Mouse (Mus musculus): ENCODE data around the gene Intu. TPM values are rescaled to one million over a fixed set of nuclear protein-coding genes. Genes with fewer than 3 reads are reported as not detected.

Intu gene
- polyA plus RNA-seq, 1 experiment from 2014 or later, result 0.60 TPM

DNA sequence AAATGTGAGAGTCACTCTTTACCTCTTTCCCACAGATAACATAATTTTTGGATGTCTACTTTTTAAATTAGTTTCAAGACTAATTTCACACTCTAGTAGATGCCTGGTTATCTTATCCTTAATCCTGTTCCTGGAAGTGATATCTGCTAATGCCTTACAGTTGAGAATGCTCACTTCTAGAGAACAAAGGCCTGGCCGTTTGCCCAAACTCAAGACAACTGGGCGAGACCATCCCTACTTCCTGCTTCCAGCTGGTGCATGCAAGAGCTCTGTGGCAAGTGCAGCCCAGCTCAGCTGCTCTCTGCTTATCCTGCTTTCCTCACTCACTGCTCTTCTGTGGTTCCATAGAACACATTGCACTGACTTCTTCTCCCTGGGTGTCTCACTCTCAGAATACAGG is 163.4 kb downstream of the Intu start:
- ATAC-seq (peak; percentile 44; the same call in 1 of the 2 replicates), DNase-seq (peak; percentile 48)
- TF ChIP-seq EP300 (IDR thresholded peaks at IDR 0.05; ENCODE audit: low read depth), result peak; percentile 39; the same call in 1 of the 2 replicates
- TF ChIP-seq CTCF (IDR thresholded peaks at IDR 0.05; ENCODE audit: low read depth), result no peak

GRCm38 (mm10) chr3:40695162-40695561 is 164.1 kb downstream of the Intu start:
- ATAC-seq, result no peak
- H3K36me3 ChIP-seq (replicated peaks; ENCODE audit: insufficient read depth, low read length), result no peaks in the 10 kb centered on the region
- no peak overlapping the region for H3K4me2 ChIP-seq (ENCODE audit: low read depth, low read length)

More for the DNA sequence above, 163.4 kb downstream of the Intu start:
- no peaks in the 10 kb centered on the region for H3K9me3 ChIP-seq (ENCODE audit: low read length)
- no peaks in the 10 kb centered on the region for H3K36me3 ChIP-seq (replicated peaks; ENCODE audit: insufficient read depth, low read length)
- peaks cover 6% of the 10 kb centered on the region for H3K4me1 ChIP-seq (ENCODE audit: insufficient read depth)
- 25% methylated on average over 2 of the region's 2 CpGs for WGBS (ENCODE audit: insufficient replicate concordance)
- no peaks in the 10 kb centered on the region for H3K27me3 ChIP-seq (ENCODE audit: insufficient read depth, low read length)
- no peak overlapping the region for H3K4me2 ChIP-seq (ENCODE audit: low read depth, low read length)
- H3K27ac ChIP-seq (ENCODE audit: low read depth), result no peak overlapping the region
- H3K9ac ChIP-seq (replicated peaks), result no peak overlapping the region
- H3K4me3 ChIP-seq (ENCODE audit: low read depth, low read length), result no peak overlapping the region

DNA sequence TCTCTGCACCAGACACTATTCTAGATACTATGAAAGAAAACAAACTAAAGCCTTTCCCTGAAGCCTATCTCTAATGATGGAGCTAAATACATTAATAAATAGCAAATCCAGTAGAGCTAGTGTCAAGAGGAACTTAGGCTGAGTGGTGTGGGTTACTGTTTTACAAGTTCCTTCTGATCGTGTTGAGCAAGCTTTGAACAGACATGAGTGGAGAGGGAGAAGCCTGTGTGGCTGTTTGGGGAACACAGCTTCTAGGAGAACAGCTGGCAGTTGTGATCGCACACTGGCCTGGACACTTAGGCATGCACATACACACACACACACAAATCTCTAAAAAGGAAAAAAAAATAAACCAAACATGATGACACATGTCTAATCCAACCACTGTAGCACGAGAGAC is 167.7 kb downstream of the Intu start:
- H3K4me3 ChIP-seq (ENCODE audit: low read depth, low read length), result no peak overlapping the region
- no peak overlapping the region for H3K9ac ChIP-seq (replicated peaks)
- no peak overlapping the region for H3K27ac ChIP-seq (ENCODE audit: low read depth)
- TF ChIP-seq CTCF (IDR thresholded peaks at IDR 0.05; ENCODE audit: low read depth) (no peak), EP300 (IDR thresholded peaks at IDR 0.05; ENCODE audit: low read depth) (no peak)
- no peak for DNase-seq
- H3K4me2 ChIP-seq (ENCODE audit: low read depth, low read length), result no peak overlapping the region
- no peaks in the 10 kb centered on the region for H3K36me3 ChIP-seq (replicated peaks; ENCODE audit: insufficient read depth, low read length)
- no peak for ATAC-seq
- 57% methylated on average over 3 of the region's 3 CpGs for WGBS (ENCODE audit: insufficient replicate concordance)
- H3K9me3 ChIP-seq (ENCODE audit: low read length), result no peaks in the 10 kb centered on the region
- peaks cover 6% of the 10 kb centered on the region for H3K4me1 ChIP-seq (ENCODE audit: insufficient read depth)
- H3K27me3 ChIP-seq (ENCODE audit: insufficient read depth, low read length), result no peaks in the 10 kb centered on the region

More at GRCm38 (mm10) chr3:40695162-40695561, 164.1 kb downstream of the Intu start:
- Histone ChIP-seq H3K27me3 (ENCODE audit: insufficient read depth, low read length) (no peaks in the 10 kb centered on the region), H3K27ac (ENCODE audit: low read depth) (no peak overlapping the region), H3K9me3 (ENCODE audit: low read length) (no peaks in the 10 kb centered on the region), H3K9ac (replicated peaks) (no peak overlapping the region), H3K4me3 (ENCODE audit: low read depth, low read length) (no peak overlapping the region), H3K4me1 (ENCODE audit: insufficient read depth) (peaks cover 6% of the 10 kb centered on the region)
- no peak for TF ChIP-seq EP300 (IDR thresholded peaks at IDR 0.05; ENCODE audit: low read depth)
- no peak for TF ChIP-seq CTCF (IDR thresholded peaks at IDR 0.05; ENCODE audit: low read depth)
- DNase-seq, result no peak
- 84% methylated on average over 2 of the region's 2 CpGs for WGBS (ENCODE audit: insufficient replicate concordance)

GRCm38 (mm10) chr3:40704816-40705430 is 173.8 kb downstream of the Intu start:
- no peaks in the 10 kb centered on the region for H3K9me3 ChIP-seq (ENCODE audit: low read length)
- H3K4me2 ChIP-seq (ENCODE audit: low read depth, low read length), result no peak overlapping the region
- no peaks in the 10 kb centered on the region for H3K27me3 ChIP-seq (ENCODE audit: insufficient read depth, low read length)
- peak; percentile 77 for DNase-seq
- peaks cover 9% of the 10 kb centered on the region for H3K4me1 ChIP-seq (ENCODE audit: insufficient read depth)
- TF ChIP-seq EP300 (IDR thresholded peaks at IDR 0.05; ENCODE audit: low read depth) (no peak; the same call in 1 of the 2 replicates), CTCF (IDR thresholded peaks at IDR 0.05; ENCODE audit: low read depth) (0 out of 2 replicates have a peak, but pooled peaks have one; percentile 10)
- H3K9ac ChIP-seq (replicated peaks), result 0 out of 2 replicates have a peak overlapping the region, but pooled peaks have one; percentile 16
- 37% methylated on average over 5 of the region's 5 CpGs for WGBS (ENCODE audit: insufficient replicate concordance)
- H3K27ac ChIP-seq (ENCODE audit: low read depth), result peak overlapping the region; percentile 75
- no peaks in the 10 kb centered on the region for H3K36me3 ChIP-seq (replicated peaks; ENCODE audit: insufficient read depth, low read length)
- ATAC-seq, result peak; percentile 100
- H3K4me3 ChIP-seq (ENCODE audit: low read depth, low read length), result no peak overlapping the region

DNA sequence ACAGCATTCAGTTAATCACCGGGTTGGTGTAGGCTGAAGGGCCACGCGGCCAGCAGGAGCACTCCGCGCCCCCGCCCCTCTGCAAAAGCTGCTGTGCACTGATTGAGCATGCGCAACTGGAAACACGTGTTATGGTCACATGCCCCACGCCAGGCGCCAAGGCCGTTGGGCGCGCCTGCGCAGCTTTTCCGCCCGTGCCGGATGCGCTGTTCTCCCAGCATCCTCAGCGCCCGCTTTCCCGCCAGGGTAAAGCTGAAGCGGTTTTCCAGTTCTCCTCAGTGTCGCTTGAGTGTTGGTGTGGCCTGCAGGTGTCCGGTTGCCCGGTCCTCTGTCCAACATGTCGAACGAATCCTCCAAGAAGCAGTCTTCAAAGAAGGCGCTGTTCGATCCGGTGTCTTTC is 177.6 kb downstream of the Intu start, which contains the start of gene Slc25a31:
Gene Slc25a31, plus strand, starts transcription at position 201 of the 400 bp plus-strand sequence.
- no peaks in the 10 kb centered on the region for H3K36me3 ChIP-seq (replicated peaks; ENCODE audit: insufficient read depth, low read length)
- H3K4me1 ChIP-seq (ENCODE audit: insufficient read depth), result peaks cover 11% of the 10 kb centered on the region
- no peak for DNase-seq
- no peaks in the 10 kb centered on the region for H3K27me3 ChIP-seq (ENCODE audit: insufficient read depth, low read length)
- no peak within 1 kb of the TSS for H3K4me3 ChIP-seq (ENCODE audit: low read depth, low read length)
- no peak within 1 kb of the TSS for H3K4me2 ChIP-seq (ENCODE audit: low read depth, low read length)
- 93% methylated on average over 30 of the region's 30 CpGs for WGBS (ENCODE audit: insufficient replicate concordance)
- TF ChIP-seq EP300 (IDR thresholded peaks at IDR 0.05; ENCODE audit: low read depth) (no peak), CTCF (IDR thresholded peaks at IDR 0.05; ENCODE audit: low read depth) (no peak)
- no peak within 1 kb of the TSS for H3K9ac ChIP-seq (replicated peaks)
- no peak for ATAC-seq
- no peak within 1 kb of the TSS for H3K27ac ChIP-seq (ENCODE audit: low read depth)
- no peaks in the 10 kb centered on the region for H3K9me3 ChIP-seq (ENCODE audit: low read length)

DNA sequence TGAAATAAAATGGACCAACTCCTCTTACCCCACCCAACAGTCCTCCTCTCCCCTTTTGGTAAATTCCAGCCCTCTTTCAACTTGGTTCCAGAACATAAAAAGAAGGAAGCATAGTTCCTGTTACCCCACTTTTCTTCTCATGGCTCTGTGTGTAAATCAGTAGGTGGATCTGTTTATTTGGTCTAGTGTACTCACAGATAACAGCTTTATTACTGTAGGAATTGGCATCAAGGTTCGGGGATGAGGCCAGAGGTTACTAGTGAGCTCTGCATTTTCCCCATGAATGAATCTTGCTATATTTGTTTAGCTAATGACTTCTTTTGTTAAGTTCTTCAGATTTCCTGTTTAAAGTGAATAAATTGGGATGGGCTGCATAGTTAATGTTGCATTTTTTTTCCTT is 185.0 kb downstream of the Intu start:
- Histone ChIP-seq H3K36me3 (replicated peaks; ENCODE audit: insufficient read depth, low read length) (no peaks in the 10 kb centered on the region), H3K9ac (replicated peaks) (no peak overlapping the region), H3K27ac (ENCODE audit: low read depth) (no peak overlapping the region), H3K9me3 (ENCODE audit: low read length) (no peaks in the 10 kb centered on the region), H3K4me2 (ENCODE audit: low read depth, low read length) (no peak overlapping the region), H3K4me3 (ENCODE audit: low read depth, low read length) (no peak overlapping the region), H3K4me1 (ENCODE audit: insufficient read depth) (no peaks in the 10 kb centered on the region), H3K27me3 (ENCODE audit: insufficient read depth, low read length) (no peaks in the 10 kb centered on the region)
- WGBS (ENCODE audit: insufficient replicate concordance), result 31% methylated on average over 1 of the region's 1 CpGs
- ATAC-seq (no peak), DNase-seq (no peak)
- TF ChIP-seq CTCF (IDR thresholded peaks at IDR 0.05; ENCODE audit: low read depth) (no peak), EP300 (IDR thresholded peaks at IDR 0.05; ENCODE audit: low read depth) (no peak)
